Mouse (Mus musculus) kidney, adult 2 months (tissue): ENCODE measurements around the gene Mab21l3. TPM values are rescaled to one million over a fixed set of nuclear protein-coding genes. Genes with fewer than 3 reads are reported as not detected.

Source experiments
- DNase-seq: peaks from one replicate; pipeline ENCODE4 v3.0.0; 2021
- H3K27ac ChIP-seq: fragments of 200-500 bp; 2 replicates; pipeline ENCODE4 v1.5.1; 2012; ENCODE audit warnings: low read depth, low read length, control low read depth, inconsistent platforms; ENCODE audit not compliant: insufficient read depth
- H3K27me3 ChIP-seq: fragments of 200-500 bp; replicated peaks from 2 replicates; pipeline ENCODE4 v1.6.1; 2012; ENCODE audit warnings: mild to moderate bottlenecking, moderate library complexity, low read length, inconsistent platforms; ENCODE audit not compliant: control insufficient read depth, insufficient read depth
- H3K36me3 ChIP-seq: fragments of 200-500 bp; 2 replicates; pipeline ENCODE4 v1.6.1; 2012; ENCODE audit warnings: mild to moderate bottlenecking, moderate library complexity, low read length, inconsistent platforms; ENCODE audit not compliant: control insufficient read depth, insufficient read depth
- H3K4me1 ChIP-seq: fragments of 200-500 bp; 2 replicates; pipeline ENCODE4 v1.6.1; 2011; ENCODE audit warnings: low read length; ENCODE audit not compliant: control insufficient read depth, insufficient read depth
- H3K4me3 ChIP-seq: fragments of 200-500 bp; 2 replicates; pipeline ENCODE4 v1.5.1; 2011; ENCODE audit warnings: mild to moderate bottlenecking, low read depth, low read length, control low read depth; ENCODE audit not compliant: insufficient read depth
- CTCF ChIP-seq: fragments of 200-500 bp; conservative IDR thresholded peaks from 2 replicates; pipeline ENCODE4 v1.5.1; 2011; ENCODE audit warnings: low read depth, mild to moderate bottlenecking, control low read depth, low read length, moderate library complexity, mixed read lengths; ENCODE audit not compliant: insufficient read depth, insufficient read length
- POLR2A ChIP-seq: fragments of 200-500 bp; IDR thresholded peaks from one replicate; pipeline ENCODE4 v1.6.1; 2011; ENCODE audit warnings: low read depth, low read length, control low read depth
- WGBS: fragments of 180-500 bp; shearing (Covaris S2); methylation state at CpG from one replicate; pipeline ENCODE4 v1.1.7; 2018; 5-methylcytosine and 5-hydroxymethylcytosine counted together
- polyA plus RNA-seq: library from polyadenylated mRNA; depleted of rRNA; stranded (reverse); fragments of >200 nt; gene quantifications from 2 replicates; pipeline ENCODE4 v1.2.3, GENCODE M21; 2012

The Mab21l3 gene
- polyA plus RNA-seq, 1 experiment: 1.8 TPM

DNA sequence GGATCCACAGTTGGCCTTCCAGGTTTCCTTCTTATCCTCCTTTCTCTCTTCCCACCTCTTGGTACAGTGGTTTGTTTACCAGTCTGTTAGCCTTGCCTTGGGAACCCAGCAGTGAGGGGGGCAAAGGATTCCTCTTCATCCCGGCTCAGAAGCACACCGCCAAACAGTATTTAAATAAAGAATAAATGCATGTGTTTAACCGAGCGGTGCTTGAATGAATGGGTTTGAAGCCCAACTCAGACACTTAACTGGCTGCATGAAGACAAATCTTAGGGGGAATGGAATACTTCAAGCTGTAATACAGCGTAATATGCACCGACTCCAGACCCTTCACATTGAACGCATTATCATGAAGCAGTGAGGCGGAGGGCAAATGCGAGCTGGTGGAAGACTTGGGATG is 54.1 kb downstream of the Mab21l3 start:
- H3K36me3 ChIP-seq: no peaks in the 10 kb centered on the region
- H3K4me3 ChIP-seq: no peak overlapping the region
- no peaks in the 10 kb centered on the region for H3K27me3 ChIP-seq
- no peak overlapping the region for H3K27ac ChIP-seq
- peaks cover 11% of the 10 kb centered on the region for H3K4me1 ChIP-seq
- 92% methylated on average over 9 of the region's 9 CpGs for WGBS
- DNase-seq: no peak
- TF ChIP-seq CTCF (no peak), POLR2A (no peak)

DNA sequence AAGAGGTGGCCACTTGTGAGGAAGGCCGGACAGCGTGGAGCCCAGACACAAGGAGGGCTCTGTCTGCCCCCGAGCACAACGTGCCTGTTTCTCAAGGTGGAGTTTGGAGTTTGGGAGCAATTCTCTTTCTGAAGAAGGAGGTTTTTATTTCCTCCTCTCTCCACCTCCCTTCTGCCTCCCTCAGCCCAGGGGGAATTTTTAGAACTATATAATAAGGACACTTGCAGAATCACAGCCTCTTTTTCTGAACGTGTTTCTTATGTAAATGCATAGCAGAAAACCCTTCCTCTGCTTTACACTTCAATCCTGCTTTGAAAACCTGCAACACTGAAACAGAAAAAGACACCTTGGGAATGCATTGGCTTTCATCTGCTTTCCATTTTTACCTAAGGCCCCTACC is 54.7 kb downstream of the Mab21l3 start:
- peaks cover 9% of the 10 kb centered on the region for H3K4me1 ChIP-seq
- H3K4me3 ChIP-seq: no peak overlapping the region
- TF ChIP-seq CTCF: no peak
- TF ChIP-seq POLR2A: no peak
- no peaks in the 10 kb centered on the region for H3K36me3 ChIP-seq
- DNase-seq: no peak
- H3K27ac ChIP-seq: no peak overlapping the region
- H3K27me3 ChIP-seq: no peaks in the 10 kb centered on the region
- 85% methylated on average over 5 of the region's 5 CpGs for WGBS

DNA sequence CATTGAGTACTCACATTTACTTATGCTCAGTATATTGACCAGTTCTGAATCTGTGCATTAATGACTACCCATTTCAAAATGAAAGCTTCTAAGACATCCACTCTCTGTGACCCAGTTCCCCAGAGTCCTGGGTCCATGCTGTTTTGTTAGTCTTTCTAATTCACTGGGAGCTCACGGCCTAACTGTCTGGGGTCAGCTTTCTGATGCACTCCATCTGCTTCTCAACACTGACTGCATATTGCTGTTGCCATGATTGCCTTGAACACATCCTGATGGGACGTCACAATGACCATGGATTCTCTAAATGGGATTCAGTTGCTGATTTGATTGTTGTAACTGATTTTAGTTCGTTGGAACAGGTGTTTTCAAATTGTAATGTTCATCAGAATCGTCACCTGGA is 56.6 kb downstream of the Mab21l3 start:
- no peaks in the 10 kb centered on the region for H3K4me1 ChIP-seq
- no peak overlapping the region for H3K27ac ChIP-seq
- no peaks in the 10 kb centered on the region for H3K36me3 ChIP-seq
- WGBS: 77% methylated on average over 4 of the region's 4 CpGs
- DNase-seq: no peak
- TF ChIP-seq CTCF (no peak), POLR2A (no peak)
- H3K4me3 ChIP-seq: no peak overlapping the region
- H3K27me3 ChIP-seq: no peaks in the 10 kb centered on the region

DNA sequence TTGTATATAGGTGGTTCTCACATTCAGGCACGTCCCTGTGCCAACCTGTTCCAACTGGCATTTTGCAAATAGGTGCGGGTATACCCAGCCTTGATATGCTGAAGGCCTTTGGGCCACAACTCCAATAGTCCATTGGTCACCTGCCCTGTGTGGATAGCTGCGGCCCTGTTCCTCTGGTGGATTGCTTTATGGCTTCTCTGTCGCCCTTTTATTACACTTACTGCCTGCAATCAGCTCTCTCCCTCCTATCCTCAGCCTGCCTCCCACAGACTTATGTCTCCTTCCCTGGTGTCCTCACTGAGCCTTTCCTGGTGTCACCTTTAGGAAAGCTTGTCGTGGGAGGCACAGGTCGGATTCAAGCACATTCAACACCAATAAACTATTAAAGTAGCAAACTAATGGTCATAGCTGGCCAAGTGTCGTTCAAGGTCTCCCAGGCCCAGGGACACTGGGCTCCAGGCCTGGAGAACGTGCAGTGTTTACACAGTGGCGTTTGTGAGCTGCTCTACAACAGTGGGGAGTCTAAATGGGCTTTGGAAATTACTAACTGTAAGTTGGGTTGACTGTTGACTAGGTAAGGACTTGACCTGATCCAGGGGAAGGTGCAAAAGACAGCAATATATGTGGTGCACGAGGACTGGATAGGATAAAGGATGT is 63.9 kb downstream of the Mab21l3 start:
- Histone ChIP-seq H3K36me3 (no peaks in the 10 kb centered on the region), H3K27ac (no peak overlapping the region), H3K4me1 (no peaks in the 10 kb centered on the region), H3K4me3 (no peak overlapping the region), H3K27me3 (no peaks in the 10 kb centered on the region)
- no peak for TF ChIP-seq POLR2A
- no peak for TF ChIP-seq CTCF
- DNase-seq: peak; percentile 28
- WGBS: 68% methylated on average over 10 of the region's 10 CpGs

DNA sequence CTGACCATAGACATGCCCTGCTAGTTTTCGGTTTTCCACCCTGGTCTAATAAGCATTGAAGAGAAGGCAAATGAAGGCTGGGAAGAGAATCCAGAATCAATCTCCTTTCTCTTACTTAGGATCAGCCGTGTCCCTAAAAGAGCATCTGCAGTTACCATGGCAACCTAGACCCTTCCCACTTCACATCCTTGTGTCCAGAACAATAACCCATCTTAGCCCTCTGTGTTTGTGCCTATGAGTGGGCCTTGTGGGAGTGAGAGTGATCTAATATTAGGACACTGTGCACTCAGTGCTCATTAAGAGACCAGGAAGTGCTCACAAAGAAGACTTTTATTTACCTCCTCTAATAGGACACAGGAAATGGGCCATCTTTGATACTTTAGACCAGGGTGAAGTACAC is 65.0 kb downstream of the Mab21l3 start:
- WGBS: 76% methylated on average over 2 of the region's 2 CpGs
- H3K27ac ChIP-seq: no peak overlapping the region
- no peaks in the 10 kb centered on the region for H3K4me1 ChIP-seq
- no peak for TF ChIP-seq POLR2A
- TF ChIP-seq CTCF: no peak
- H3K27me3 ChIP-seq: no peaks in the 10 kb centered on the region
- no peak overlapping the region for H3K4me3 ChIP-seq
- H3K36me3 ChIP-seq: no peaks in the 10 kb centered on the region
- DNase-seq: no peak

DNA sequence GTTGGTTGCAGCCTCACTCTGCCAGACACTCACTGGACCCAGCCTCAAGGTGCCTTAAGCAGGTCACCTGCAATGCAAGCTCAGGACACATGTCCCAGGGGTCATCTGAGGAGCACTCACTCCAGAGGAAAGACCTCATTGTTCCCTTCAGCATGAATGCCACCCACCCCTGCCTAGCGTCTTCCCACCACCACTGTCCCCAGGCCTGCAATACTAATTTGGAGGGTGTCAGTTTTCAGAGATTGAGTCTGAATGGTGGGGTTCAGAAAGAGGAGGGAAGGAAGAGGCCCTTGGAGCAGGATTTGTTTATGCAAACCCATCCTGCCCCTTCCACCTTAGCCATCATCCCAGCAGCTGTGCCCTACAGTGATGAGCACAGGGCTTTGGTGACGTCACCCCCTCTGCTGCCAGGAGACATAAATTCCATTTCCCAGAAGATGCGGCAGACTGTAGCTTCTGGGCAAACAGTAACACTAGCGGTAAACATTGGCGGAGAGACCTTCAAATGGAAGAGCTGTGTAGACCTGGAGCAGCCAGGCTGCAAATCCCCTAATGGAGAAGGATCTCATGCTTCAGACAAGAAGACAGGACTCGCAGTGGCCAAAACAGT is 67.8 kb downstream of the Mab21l3 start:
- no peaks in the 10 kb centered on the region for H3K27me3 ChIP-seq
- no peak overlapping the region for H3K27ac ChIP-seq
- no peaks in the 10 kb centered on the region for H3K4me1 ChIP-seq
- H3K4me3 ChIP-seq: no peak overlapping the region
- DNase-seq: no peak
- no peak for TF ChIP-seq POLR2A
- no peak for TF ChIP-seq CTCF
- WGBS: 57% methylated on average over 6 of the region's 6 CpGs
- H3K36me3 ChIP-seq: no peaks in the 10 kb centered on the region

DNA sequence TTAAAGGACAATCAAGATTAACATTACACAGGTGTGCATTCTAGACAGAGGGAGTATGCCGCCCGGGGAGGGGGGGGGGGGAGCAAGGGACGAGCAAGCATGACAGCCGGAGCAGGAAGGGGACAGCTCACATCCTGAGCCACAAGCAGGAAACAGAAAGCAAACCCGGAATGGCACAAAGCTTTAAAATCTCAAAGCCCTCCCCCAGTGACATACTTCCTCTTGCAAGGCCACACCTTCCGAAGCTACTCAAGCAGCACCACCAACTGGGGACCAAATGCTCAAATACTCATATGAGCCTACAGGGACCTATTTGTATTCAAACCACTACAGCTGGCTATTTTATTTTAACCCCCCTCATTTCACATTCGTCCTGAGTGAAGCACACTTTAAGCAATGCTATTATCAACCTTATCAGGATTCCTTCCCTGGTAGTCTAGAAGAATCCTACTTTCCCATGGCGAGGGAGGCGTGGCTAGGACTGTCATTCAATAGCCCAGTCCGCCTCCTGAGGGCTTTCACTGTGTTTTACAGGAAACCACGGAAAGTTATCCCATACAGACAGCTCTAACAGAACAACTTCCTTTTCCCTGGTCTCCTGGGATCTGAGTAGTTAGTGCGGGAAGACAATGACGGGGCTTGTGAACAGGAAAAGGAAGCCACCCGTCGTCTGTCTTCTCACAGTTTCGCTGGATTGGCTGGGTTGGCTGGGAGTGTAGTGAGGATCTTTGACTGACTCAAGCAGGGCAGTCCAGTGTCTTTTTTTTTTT is 69.7 kb downstream of the Mab21l3 start:
- TF ChIP-seq POLR2A (no peak), CTCF (no peak)
- H3K4me3 ChIP-seq: no peak overlapping the region
- H3K36me3 ChIP-seq: no peaks in the 10 kb centered on the region
- 55% methylated on average over 16 of the region's 16 CpGs for WGBS
- no peaks in the 10 kb centered on the region for H3K4me1 ChIP-seq
- H3K27me3 ChIP-seq: no peaks in the 10 kb centered on the region
- peak; percentile 81 for DNase-seq
- no peak overlapping the region for H3K27ac ChIP-seq
